Mouse (Mus musculus): ENCODE results near the gene Prr18.

Prr18 gene

DNA sequence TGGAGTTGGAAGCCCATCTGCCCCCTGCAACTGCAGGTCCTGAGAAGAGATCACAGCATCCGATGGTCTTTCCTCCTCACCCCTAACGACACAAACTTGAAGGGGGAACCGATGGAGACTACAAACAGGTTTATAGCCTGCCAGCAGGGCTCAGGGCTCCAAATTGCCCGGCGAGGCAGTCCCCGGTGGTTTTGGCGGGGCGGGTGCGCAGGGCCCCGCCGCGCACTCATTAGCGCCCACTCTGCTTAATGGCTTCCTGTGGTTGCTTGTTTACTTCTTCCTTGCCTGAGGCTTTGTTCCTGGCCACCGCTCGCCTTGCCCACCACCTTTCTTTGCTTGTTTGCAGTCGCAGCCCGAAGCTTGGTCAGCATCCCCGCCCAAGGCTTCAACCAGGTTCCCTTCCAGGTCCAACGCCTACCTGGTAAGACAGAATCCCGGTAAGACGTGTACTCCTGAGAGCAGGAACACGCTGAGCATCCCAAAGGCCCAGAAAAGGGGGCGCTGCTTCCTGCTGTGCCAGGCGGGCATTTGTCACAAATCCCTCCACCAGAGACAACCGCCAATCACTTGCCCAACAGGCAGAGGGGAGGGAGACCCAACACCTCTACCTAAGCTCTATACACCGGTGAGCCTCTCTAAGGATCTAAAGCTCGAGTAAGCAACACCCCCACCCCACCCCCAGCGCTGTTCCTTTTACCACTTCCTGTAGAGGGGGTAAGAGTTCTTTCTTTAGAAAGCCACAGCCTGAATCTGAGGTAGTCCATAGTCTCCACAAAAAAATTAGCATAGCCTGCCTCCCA, 51.9 kb downstream of the Prr18 start:
- DNase-seq (ENCODE audit: low spot score) = no peak

DNA sequence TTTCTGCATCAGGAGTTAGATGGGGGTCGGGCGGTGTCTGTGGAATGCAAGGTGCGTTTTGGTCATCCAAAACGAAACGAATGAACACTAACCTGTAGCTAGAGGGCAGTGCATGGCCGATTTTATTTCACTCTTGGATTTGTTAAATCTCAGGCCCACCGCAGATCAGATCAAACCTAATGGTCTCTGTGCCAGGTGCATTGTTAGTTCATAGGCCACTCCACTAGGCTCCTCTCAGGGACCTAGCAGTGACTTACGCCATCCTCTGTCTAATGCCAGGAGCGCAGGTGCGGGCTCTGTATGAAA, 52.5 kb downstream of the Prr18 start:
- DNase-seq (ENCODE audit: low spot score) = no peak

- DNase-seq (ENCODE audit: low spot score) = no peak
These were observed 53.2 kb downstream of the Prr18 start for GRCm38 (mm10) chr17:8390487-8390886.

Data from ovary, postnatal 36 days (tissue).